In genomic region chr3:135815973-135816727, GRCm38 (mm10) we compare ENCODE assay signal across 22 mouse cellular contexts. TPM values are rescaled to one million over a fixed set of nuclear protein-coding genes. Genes with fewer than 3 reads are reported as not detected.
DNase-seq lines count a peak whose midpoint lies in the region; ATAC-seq lines count a peak whose summit lies in the region.
"Had no signal": no experiment of that assay in that cellular context is flagged by ENCODE, and none has a peak within 500 bp of the region (broad histone marks: within the 10 kb centered on the region; RNA-seq: fewer than 3 reads in every experiment).

No protein-coding gene starts in this region.

- WGBS in heart, embryonic 12.5 days, result 70% methylated on average over 5 of the region's 5 CpGs
- 90% methylated on average over 5 of the region's 5 CpGs for WGBS in kidney, embryonic 15.5 days
- 84% methylated on average over 5 of the region's 5 CpGs for WGBS in liver, embryonic 11.5 days
- 63% methylated on average over 5 of the region's 5 CpGs for WGBS in liver, embryonic 12.5 days (ENCODE audit: insufficient replicate concordance)

- H3K36me3 ChIP-seq in heart, embryonic 12.5 days, result no peaks in the 10 kb centered on the region
- H3K36me3 ChIP-seq in kidney, embryonic 15.5 days, result no peaks in the 10 kb centered on the region
- no peaks in the 10 kb centered on the region for H3K36me3 ChIP-seq in liver, embryonic 11.5 days (ENCODE audit: control insufficient read depth, insufficient read depth, low read length)
- H3K36me3 ChIP-seq in liver, embryonic 12.5 days, result no peaks in the 10 kb centered on the region
- H3K36me3 ChIP-seq: embryonic facial prominence, embryonic 13.5 days; embryonic facial prominence, embryonic 15.5 days; forebrain, embryonic 10.5 days; forebrain, embryonic 12.5 days had no signal

- H3K4me3 ChIP-seq in heart, embryonic 12.5 days, result no peak overlapping the region
- H3K4me3 ChIP-seq in kidney, embryonic 15.5 days (replicated peaks), result no peak overlapping the region
- no peak overlapping the region for H3K4me3 ChIP-seq in liver, embryonic 11.5 days (ENCODE audit: low read depth, low read length)
- no peak overlapping the region for H3K4me3 ChIP-seq in liver, embryonic 12.5 days
- H3K4me3 ChIP-seq: embryonic facial prominence, embryonic 13.5 days; embryonic facial prominence, embryonic 15.5 days; erythroblast, embryonic 14.5 days; forebrain, embryonic 10.5 days; forebrain, embryonic 12.5 days had no signal

- H3K4me2 ChIP-seq in heart, embryonic 12.5 days, result no peak overlapping the region
- H3K4me2 ChIP-seq in kidney, embryonic 15.5 days, result no peak overlapping the region
- H3K4me2 ChIP-seq in liver, embryonic 11.5 days, result no peak overlapping the region
- no peak overlapping the region for H3K4me2 ChIP-seq in liver, embryonic 12.5 days
- H3K4me2 ChIP-seq: embryonic facial prominence, embryonic 13.5 days; embryonic facial prominence, embryonic 15.5 days; forebrain, embryonic 12.5 days had no signal

- no peak for DNase-seq in heart, postnatal 4 days
- DNase-seq in kidney, postnatal 4 days, result no peak
- DNase-seq in liver, embryonic 11.5 days (ENCODE audit: low spot score), result no peak
- DNase-seq: adrenal gland, adult 2 months; adrenal gland, postnatal 10 days; adrenal gland, postnatal 25 days; cerebellum, adult 11 months; cerebellum, adult 18-20 months; cerebellum, adult 8-10 months; cerebellum, adult 9-11 months; cerebellum, postnatal 14 days; cerebellum, postnatal 36 days; embryo, embryonic 11 days had no signal

- no peaks in the 10 kb centered on the region for H3K27me3 ChIP-seq in heart, embryonic 12.5 days (replicated peaks)
- H3K27me3 ChIP-seq in kidney, embryonic 15.5 days, result no peaks in the 10 kb centered on the region
- no peaks in the 10 kb centered on the region for H3K27me3 ChIP-seq in liver, embryonic 11.5 days (replicated peaks; ENCODE audit: control insufficient read depth, insufficient read depth, low read length)
- 0 out of 2 replicates have a peak, but pooled peaks cover 5% of the 10 kb centered on the region for H3K27me3 ChIP-seq in liver, embryonic 12.5 days (replicated peaks)
- H3K27me3 ChIP-seq: embryonic facial prominence, embryonic 13.5 days; embryonic facial prominence, embryonic 15.5 days; forebrain, embryonic 12.5 days had no signal

- ATAC-seq in heart, embryonic 12.5 days (ENCODE audit: insufficient number of reproducible peaks, low FRiP score), result peak; percentile 64; the same call in 1 of the 2 replicates
- 0 out of 2 replicates have a peak, but pooled peaks have one; percentile 58 for ATAC-seq in kidney, embryonic 15.5 days (replicated peaks; ENCODE audit: low FRiP score)
- peak; percentile 62 for ATAC-seq in liver, embryonic 11.5 days (replicated peaks; ENCODE audit: low FRiP score)
- ATAC-seq in liver, embryonic 12.5 days, result no peak
- ATAC-seq: forebrain, embryonic 14.5 days had no signal

- no peak overlapping the region for H3K27ac ChIP-seq in heart, embryonic 12.5 days (ENCODE audit: poor library complexity, severe bottlenecking)
- no peak overlapping the region for H3K27ac ChIP-seq in kidney, embryonic 15.5 days
- H3K27ac ChIP-seq in liver, embryonic 11.5 days (ENCODE audit: low read depth, low read length), result no peak overlapping the region; the same call in 1 of the 2 replicates
- H3K27ac ChIP-seq in liver, embryonic 12.5 days, result no peak overlapping the region
- H3K27ac ChIP-seq: embryonic facial prominence, embryonic 13.5 days; embryonic facial prominence, embryonic 15.5 days; forebrain, embryonic 10.5 days; forebrain, embryonic 12.5 days had no signal

- H3K9ac ChIP-seq in heart, embryonic 12.5 days, result no peak overlapping the region
- no peak overlapping the region for H3K9ac ChIP-seq in kidney, embryonic 15.5 days
- H3K9ac ChIP-seq in liver, embryonic 11.5 days (ENCODE audit: low read depth, low read length), result no peak overlapping the region
- no peak overlapping the region for H3K9ac ChIP-seq in liver, embryonic 12.5 days
- H3K9ac ChIP-seq: embryonic facial prominence, embryonic 13.5 days; embryonic facial prominence, embryonic 15.5 days; forebrain, embryonic 12.5 days had no signal

- H3K4me1 ChIP-seq in heart, embryonic 12.5 days (replicated peaks), result no peaks in the 10 kb centered on the region
- no peaks in the 10 kb centered on the region for H3K4me1 ChIP-seq in kidney, embryonic 15.5 days
- no peaks in the 10 kb centered on the region for H3K4me1 ChIP-seq in liver, embryonic 11.5 days (replicated peaks; ENCODE audit: control insufficient read depth, insufficient read depth, low read length)
- peaks cover 6% of the 10 kb centered on the region; the same call in 1 of the 2 replicates for H3K4me1 ChIP-seq in liver, embryonic 12.5 days
- H3K4me1 ChIP-seq: embryonic facial prominence, embryonic 13.5 days; embryonic facial prominence, embryonic 15.5 days; forebrain, embryonic 10.5 days; forebrain, embryonic 12.5 days had no signal

- peaks cover 2% of the 10 kb centered on the region; the same call in 1 of the 2 replicates for H3K9me3 ChIP-seq in heart, embryonic 12.5 days (replicated peaks)
- H3K9me3 ChIP-seq in kidney, embryonic 15.5 days (replicated peaks), result no peaks in the 10 kb centered on the region
- no peaks in the 10 kb centered on the region for H3K9me3 ChIP-seq in liver, embryonic 11.5 days (ENCODE audit: control insufficient read depth, low read length)
- no peaks in the 10 kb centered on the region for H3K9me3 ChIP-seq in liver, embryonic 12.5 days (replicated peaks)
- H3K9me3 ChIP-seq: embryonic facial prominence, embryonic 13.5 days; embryonic facial prominence, embryonic 15.5 days; forebrain, embryonic 10.5 days; forebrain, embryonic 12.5 days had no signal

RNA-seq across cellular contexts. Expression of gene Slc39a8, which starts 8.9 kb away (rescaled TPM):
- 30.0 and 36.5 TPM in 2 replicates for polyA plus RNA-seq in heart, embryonic 12.5 days (2016; fragmentation: Nextera tagmentation; extraction: Ambion mirVana)
- total RNA-seq in heart, postnatal 4 days (2021), result 10 to 100 TPM in 1 of 2 experiments, 1 to 10 TPM in 1; 9.0 to 10.9 TPM
- polyA plus RNA-seq in kidney, embryonic 15.5 days (2015; fragmentation: Nextera tagmentation; extraction: Ambion mirVana), result 15.3 and 16.7 TPM in 2 replicates
- 106 and 114 TPM in 2 replicates for polyA plus RNA-seq in liver, embryonic 11.5 days (2014; fragmentation: Nextera tagmentation; extraction: Ambion mirVana)
- polyA plus RNA-seq in liver, embryonic 12.5 days (2016; fragmentation: Nextera tagmentation; extraction: Ambion mirVana), result 103 and 108 TPM in 2 replicates
